Mouse (Mus musculus): ENCODE data around the gene Usp54.
A peak's percentile ranks its signal among the peaks of the same experiment; 100 is the strongest.

- TF ChIP-seq CTCF (conservative IDR thresholded peaks at IDR 0.05; ENCODE audit: low read length) = peak; percentile 77
- no peak for TF ChIP-seq POU5F1 (IDR thresholded peaks at IDR 0.05; ENCODE audit: borderline replicate concordance, low read length)
Observed at GRCm38 (mm10) chr14:20576179-20576578, 64.7 kb downstream of the Usp54 start.

All from E14TG2a.4 (cell line).